Mouse (Mus musculus) bone marrow macrophage, adult 2 months (primary cell): Measurements from ENCODE around the gene Arhgef1.

Experiments used
- CTCF ChIP-seq: IDR thresholded peaks from 2 replicates; pipeline ENCODE4 v1.5.1; 2012; ENCODE audit warnings: low read depth, mild to moderate bottlenecking, low read length, moderate library complexity
- POLR2A ChIP-seq: IDR thresholded peaks from 2 replicates; pipeline ENCODE4 v1.6.1; 2012; ENCODE audit warnings: mild to moderate bottlenecking, low read depth, low read length, borderline replicate concordance

GRCm38 (mm10) chr7:24943641-24944040 lies 40.9 kb downstream of the Arhgef1 start:
- TF ChIP-seq POLR2A (no peak), CTCF (no peak)
